Mouse (Mus musculus) kidney, adult 2 months (tissue): ENCODE results near the gene Adgrd1.

Experiments used
- CTCF ChIP-seq: fragments of 200-500 bp; conservative IDR thresholded peaks from 2 replicates; pipeline ENCODE4 v1.5.1; 2011; ENCODE audit warnings: low read depth, mild to moderate bottlenecking, control low read depth, low read length, moderate library complexity, mixed read lengths; ENCODE audit not compliant: insufficient read depth, insufficient read length
- POLR2A ChIP-seq: fragments of 200-500 bp; IDR thresholded peaks from one replicate; pipeline ENCODE4 v1.6.1; 2011; ENCODE audit warnings: low read depth, low read length, control low read depth

DNA sequence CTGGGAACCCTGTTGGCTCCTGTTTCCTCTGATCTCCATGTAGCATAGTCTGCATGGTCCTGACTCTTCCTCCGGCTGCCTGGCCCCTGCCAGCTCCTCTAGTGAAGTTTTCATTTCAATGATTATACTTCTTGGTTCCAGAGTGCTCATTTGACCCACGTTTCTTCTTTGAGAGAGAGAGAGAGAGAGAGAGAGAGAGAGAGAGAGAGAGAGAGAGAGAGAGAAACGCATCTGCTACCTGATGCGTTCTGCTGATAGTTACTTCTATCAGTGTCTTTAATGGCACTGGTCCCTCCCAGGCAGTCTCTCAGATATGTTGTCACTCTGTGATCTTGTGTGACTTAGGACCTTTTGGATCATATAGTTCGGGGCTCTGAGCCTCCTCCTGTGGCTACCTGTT, 84.9 kb downstream of the Adgrd1 start:
- TF ChIP-seq CTCF = no peak
- TF ChIP-seq POLR2A = no peak
